Mouse (Mus musculus) cerebellum, adult 8-10 months (tissue): ENCODE results near the gene Map3k21.

Experiments used
- DNase-seq: peaks from one replicate; pipeline ENCODE4 v3.0.0; 2022

Map3k21 gene

GRCm38 (mm10) chr8:125910365-125911228, at the start of gene Map3k21:
TSS of gene Map3k21 (plus strand) at chr8:125910450.
- peak; percentile 27 for DNase-seq

- DNase-seq, result no peak
Observed at GRCm38 (mm10) chr8:125866125-125866524, 44.1 kb upstream of the Map3k21 start.

- DNase-seq, result no peak
Observed at GRCm38 (mm10) chr8:125868552-125868951, 41.7 kb upstream of the Map3k21 start.

- DNase-seq, result no peak
Observed at GRCm38 (mm10) chr8:125869739-125870138, 40.5 kb upstream of the Map3k21 start.

- DNase-seq, result no peak
Observed at GRCm38 (mm10) chr8:125870179-125870702, 40.0 kb upstream of the Map3k21 start.

- DNase-seq, result peak; percentile 57
Observed at GRCm38 (mm10) chr8:125870821-125871321, 39.4 kb upstream of the Map3k21 start.

- DNase-seq, result no peak
Observed at GRCm38 (mm10) chr8:125872501-125873249, 37.6 kb upstream of the Map3k21 start.

GRCm38 (mm10) chr8:125873250-125873534, 37.1 kb upstream of the Map3k21 start:
- peak; percentile 10 for DNase-seq

GRCm38 (mm10) chr8:125880447-125880846, 29.8 kb upstream of the Map3k21 start:
- no peak for DNase-seq

- no peak for DNase-seq
Observed at GRCm38 (mm10) chr8:125887549-125887948, 22.7 kb upstream of the Map3k21 start.

- DNase-seq, result no peak
Observed at GRCm38 (mm10) chr8:125889920-125890319, 20.3 kb upstream of the Map3k21 start.

- DNase-seq, result no peak
Observed at GRCm38 (mm10) chr8:125897388-125897787, 12.9 kb upstream of the Map3k21 start.

- peak; percentile 86 for DNase-seq
Observed at GRCm38 (mm10) chr8:125897868-125898788, 12.1 kb upstream of the Map3k21 start, which contains the start of gene Pcnx2. TSS of gene Pcnx2 (minus strand) at chr8:125898317.

GRCm38 (mm10) chr8:125898899-125899298, 11.4 kb upstream of the Map3k21 start:
- DNase-seq, result peak; percentile 70

GRCm38 (mm10) chr8:125901167-125901566, 9.1 kb upstream of the Map3k21 start:
- DNase-seq, result no peak

- DNase-seq, result no peak
Observed at GRCm38 (mm10) chr8:125902521-125902920, 7.7 kb upstream of the Map3k21 start.

- no peak for DNase-seq
Observed at GRCm38 (mm10) chr8:125905341-125905740, 4.9 kb upstream of the Map3k21 start.

- no peak for DNase-seq
Observed at GRCm38 (mm10) chr8:125907311-125907710, 2.9 kb upstream of the Map3k21 start.

GRCm38 (mm10) chr8:125909661-125910364, 437 bp upstream of the Map3k21 start:
- no peak for DNase-seq

- DNase-seq, result no peak
Observed at GRCm38 (mm10) chr8:125911229-125911580, 955 bp downstream of the Map3k21 start.

- no peak for DNase-seq
Observed at GRCm38 (mm10) chr8:125913206-125913605, 3.0 kb downstream of the Map3k21 start.

- DNase-seq, result no peak
Observed at GRCm38 (mm10) chr8:125914386-125914785, 4.1 kb downstream of the Map3k21 start.
